Mouse (Mus musculus) retina, postnatal 7 days (tissue): Measurements from ENCODE around the gene Fam227b.

Source experiments
- DNase-seq: peaks from one replicate; pipeline ENCODE4 v3.0.0-alpha.2; 2012; ENCODE audit warnings: low read depth, low spot score

Fam227b gene

GRCm38 (mm10) chr2:126151855-126152571, at the start of gene Fam227b, which contains the start of gene Dtwd1:
Gene Fam227b (minus strand): TSS chr2:126152004.
Gene Dtwd1 (plus strand): TSS chr2:126152141.
- DNase-seq: peak; percentile 97

GRCm38 (mm10) chr2:126198971-126199370, 47.2 kb upstream of the Fam227b start:
- DNase-seq: no peak

DNA sequence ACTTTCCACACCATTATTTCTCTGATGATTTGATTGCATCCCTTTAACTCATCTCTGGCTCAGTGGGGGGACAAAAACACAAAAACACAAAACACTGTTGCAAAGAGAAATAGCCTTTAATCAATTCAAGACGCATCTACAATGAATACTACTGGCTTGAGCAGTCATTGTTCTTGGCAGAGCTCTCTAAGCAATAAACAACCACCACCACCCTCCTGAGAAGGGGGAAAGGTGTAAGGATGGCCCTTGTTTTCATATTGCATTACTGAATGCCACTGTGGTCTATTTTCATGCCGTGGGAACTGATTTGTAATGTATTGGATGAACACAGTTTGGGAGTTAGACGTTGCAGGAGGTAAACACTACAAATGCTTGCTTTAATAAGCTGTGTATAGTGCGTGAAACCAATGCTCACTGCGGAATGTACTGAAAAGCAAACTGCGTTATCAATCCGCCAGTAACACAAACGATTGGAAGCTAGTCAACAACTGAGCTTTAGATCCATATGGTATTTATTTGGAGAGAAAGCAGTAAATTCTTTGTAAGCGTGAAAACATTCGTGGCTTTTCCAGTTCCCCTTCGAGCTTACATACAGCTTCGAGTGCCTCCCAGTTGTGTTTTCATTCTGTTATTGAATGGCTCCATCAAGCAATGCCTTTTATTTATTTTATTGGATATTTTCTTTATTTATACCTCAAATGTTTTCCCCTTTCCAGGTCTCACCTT, 44.0 kb upstream of the Fam227b start:
- DNase-seq: no peak

- no peak for DNase-seq
Observed at GRCm38 (mm10) chr2:126192129-126192528, 40.3 kb upstream of the Fam227b start.

DNA sequence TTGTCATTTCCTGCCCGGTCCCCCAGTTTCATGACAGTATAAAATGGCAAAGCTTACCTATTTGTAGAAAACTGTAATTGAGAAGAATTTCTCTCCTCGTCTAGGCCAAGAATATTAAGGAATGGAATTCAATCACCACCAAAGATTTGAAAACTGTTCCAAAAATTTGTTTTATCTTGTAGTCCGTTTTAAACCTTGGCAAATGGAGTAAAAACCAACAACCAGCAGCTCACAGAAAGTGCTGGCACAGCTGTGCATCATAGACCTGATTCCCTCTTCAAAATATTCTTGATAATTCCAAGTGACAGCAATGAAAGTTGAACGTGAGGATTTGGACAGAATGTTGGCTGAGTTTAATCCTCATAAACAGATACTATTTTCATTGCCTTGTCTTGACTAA, 39.5 kb upstream of the Fam227b start:
- DNase-seq: no peak

DNA sequence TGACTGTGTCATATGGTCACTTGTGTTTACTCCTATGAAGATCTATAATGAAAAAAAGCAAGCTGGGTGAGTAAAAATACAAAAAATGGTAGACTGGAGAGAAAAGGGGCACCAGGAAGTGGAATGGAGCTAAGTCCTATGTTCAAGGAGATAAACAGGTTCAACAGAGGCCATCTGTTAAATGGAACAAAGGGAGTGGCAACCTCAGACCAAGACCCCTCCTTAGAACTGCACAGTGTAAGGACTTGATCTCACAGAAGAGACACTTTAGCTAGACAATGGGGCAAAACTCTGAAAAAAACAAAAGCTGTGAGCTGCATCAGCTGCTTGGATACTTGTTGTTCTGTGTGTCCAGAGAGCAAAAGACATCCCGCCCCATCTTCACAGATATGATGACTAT, 19.6 kb upstream of the Fam227b start:
- DNase-seq: no peak

DNA sequence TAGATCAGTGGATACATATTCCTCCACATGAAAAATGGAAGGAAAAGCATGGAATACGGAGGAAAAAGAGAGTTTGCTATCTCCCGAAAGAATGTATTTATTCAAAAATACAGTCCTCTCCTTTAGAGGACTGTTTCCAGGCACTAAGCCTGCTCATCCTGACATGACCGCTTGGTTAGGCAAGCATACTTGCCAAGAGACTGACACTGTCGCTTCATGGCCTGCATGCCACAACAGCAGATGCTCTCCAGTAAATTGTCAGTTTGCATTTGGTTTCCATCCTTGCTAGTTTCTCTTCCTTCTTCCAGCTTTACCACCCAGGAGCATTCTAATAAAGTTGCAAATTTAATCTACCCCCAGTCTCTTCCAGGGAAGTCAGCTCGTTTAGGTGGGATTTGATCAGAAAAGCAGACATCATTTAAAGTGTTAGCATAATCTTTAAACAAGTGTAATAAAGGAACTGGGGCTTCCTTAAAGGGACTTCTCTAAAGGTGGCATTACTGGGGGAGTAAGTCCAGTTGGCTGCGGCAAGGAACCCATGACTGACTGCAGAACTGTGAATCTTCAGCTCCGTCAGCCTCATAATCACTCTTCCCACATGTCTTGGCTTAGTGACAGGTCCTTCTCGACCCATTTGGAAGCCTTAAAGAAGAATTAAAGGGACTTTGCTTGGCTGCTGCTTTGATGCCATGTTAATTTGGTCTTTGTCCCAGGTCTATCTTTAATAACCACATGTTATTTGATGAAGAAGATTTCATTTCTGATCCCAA, 15.2 kb upstream of the Fam227b start:
- DNase-seq: no peak

- no peak for DNase-seq
Observed at GRCm38 (mm10) chr2:126166335-126166734, 14.5 kb upstream of the Fam227b start.

- DNase-seq: no peak
Observed at GRCm38 (mm10) chr2:126165277-126166018, 13.6 kb upstream of the Fam227b start.

DNA sequence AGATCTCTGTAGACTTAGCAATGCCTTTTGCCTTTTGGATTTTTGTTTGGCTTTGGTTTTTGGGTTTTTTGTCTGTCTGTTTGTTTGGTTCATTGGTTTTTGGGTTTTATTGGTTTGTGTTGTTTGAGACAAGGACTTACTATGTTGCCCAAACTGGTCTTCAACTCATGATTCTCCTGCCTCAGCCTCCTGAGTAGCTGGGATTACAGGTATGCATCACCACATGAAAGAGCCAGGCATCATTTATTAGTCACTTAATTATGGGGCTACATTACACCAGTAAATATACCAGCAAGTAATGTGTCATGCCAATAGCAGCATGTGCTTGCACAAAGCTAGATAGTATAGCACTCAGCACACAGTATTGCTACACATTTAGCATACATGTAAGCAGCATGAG, 4.1 kb downstream of the Fam227b start:
- no peak for DNase-seq

DNA sequence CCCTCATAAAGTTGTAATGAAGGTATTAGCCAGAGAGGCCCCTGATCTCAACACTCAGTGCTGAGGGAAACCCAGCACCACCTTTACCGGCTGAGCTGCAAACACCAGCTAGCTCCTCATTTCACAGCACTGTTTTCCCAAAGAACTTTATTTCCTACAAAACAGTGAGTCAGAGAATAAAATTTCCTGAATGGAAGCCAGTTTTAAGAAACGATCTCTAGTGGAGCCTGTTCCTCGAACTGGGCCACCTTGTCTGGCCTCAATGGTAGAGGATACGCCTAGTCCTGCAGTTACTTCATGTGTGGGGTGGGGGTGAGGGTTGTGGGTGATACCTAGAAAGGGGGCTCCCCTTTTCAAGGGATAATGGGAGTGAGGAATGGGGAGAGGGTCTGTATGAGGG, 57.2 kb downstream of the Fam227b start:
- DNase-seq: no peak

DNA sequence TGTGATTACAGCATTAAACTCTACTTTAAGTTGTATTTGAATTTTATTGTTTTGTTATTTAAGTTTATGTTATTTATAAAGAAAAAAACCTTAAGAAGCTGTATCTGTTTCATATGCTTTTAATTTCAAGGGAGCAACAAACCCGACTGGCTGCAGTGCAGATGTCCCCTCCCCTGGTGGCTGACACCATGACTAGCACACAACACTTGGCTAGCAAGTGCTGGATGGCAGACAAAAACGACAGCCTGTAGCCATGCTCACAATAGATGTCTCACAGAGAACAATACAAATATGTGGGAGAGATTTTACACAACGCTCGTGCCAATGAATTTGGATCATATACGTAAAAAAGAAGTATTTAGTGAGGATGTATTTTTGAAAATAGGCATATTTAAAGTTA, 61.4 kb downstream of the Fam227b start:
- DNase-seq: no peak

DNA sequence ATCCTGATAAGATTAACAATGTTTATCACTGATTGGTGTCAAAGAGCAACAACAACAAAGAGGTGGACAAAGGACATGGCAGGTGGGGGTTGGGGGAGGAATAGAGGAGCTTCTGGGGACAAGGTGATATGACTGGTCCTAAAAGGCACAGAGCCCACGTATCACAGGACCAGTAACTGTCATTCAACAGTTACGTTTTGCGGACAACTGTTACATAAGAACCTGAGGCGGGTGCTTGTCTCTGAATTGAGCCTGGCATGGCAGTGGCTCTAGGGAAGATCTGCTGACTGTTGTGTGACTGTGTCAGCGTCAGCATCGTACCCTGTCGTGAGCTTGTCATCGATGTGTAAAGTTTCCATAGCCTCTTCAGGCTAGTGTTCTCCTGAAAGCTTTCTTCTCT, 65.6 kb downstream of the Fam227b start:
- DNase-seq: no peak

DNA sequence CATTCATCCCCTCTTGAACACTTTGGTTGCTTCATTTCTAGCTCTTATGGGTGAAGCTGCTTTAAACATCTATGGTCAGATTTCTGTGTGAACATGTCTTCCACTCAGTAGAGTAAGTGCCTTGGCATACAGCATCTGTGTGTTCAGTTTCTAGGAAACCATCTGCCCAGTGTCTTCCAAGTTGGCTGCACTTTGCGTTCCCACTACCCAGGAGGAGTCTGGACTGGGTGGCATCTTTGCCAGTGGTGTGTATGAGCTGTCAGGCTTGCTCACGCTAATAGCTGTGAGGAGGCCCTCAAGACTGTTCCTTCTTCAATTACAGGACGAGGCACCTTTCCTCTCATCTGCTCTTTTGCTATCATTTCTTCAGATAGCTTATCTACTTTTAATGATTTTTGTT, 67.5 kb downstream of the Fam227b start:
- DNase-seq: no peak

GRCm38 (mm10) chr2:126079086-126079485, 72.7 kb downstream of the Fam227b start:
- DNase-seq: no peak

DNA sequence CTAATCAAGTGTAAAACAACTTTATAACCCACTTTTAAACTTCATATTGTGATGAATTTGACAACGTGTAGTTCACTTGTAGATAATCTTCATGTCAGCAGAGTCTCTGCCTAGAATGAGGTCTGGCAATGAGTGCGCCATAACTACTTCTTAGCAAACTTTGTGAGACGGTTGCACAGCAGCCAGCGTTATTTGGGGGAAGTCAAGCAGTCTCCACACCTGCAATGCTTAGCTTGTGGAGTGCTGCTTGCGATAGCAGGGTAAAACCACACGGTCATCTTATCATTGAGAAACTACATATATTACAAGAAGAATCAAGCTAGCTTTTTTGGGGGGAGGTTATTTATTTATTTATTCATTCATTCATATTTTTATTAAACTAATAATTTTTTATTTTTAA, 75.3 kb downstream of the Fam227b start:
- no peak for DNase-seq

- DNase-seq: no peak
Observed at GRCm38 (mm10) chr2:126073744-126074143, 78.1 kb downstream of the Fam227b start.

DNA sequence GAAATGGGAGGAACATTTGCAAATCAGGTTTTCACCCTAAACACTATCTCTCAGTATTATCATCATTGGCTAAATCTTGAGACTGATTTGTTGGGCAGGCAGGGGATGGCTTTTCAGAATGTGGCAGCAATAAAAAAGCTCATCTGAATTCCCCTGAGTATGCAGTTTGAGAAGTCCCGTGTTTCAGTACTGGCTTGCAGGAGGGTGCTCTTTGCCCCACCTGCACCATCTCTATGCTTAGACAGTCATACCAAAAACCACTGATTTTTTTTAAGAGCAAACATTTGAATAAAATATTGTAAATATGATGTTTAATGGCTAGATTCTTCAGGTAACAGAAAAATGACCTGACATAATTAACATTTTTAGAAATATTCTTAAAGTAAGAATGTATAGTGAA, 82.1 kb downstream of the Fam227b start:
- no peak for DNase-seq

GRCm38 (mm10) chr2:126065303-126065856, 86.4 kb downstream of the Fam227b start:
- no peak for DNase-seq

DNA sequence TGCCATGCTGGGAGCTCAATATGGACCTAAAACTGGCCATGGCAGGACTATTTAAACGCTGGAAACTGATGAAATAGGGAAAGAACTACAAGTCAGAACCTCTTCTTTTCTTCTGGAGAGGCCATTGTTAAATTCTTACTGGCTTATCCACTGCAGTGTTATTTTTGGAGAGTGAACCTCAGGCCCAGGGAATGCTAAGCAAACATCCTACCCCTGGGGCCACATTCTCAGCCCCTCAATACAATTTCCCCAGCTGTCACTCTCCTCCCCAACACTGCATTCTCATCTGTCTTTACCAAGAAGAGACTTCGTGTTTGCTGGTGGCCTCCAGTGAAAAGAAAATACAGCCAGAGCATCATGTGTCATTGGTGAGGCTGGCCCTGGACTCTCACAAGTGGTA, 87.0 kb downstream of the Fam227b start:
- DNase-seq: no peak

- no peak for DNase-seq
Observed at GRCm38 (mm10) chr2:126062876-126063275, 88.9 kb downstream of the Fam227b start.
